Mouse (Mus musculus): ENCODE results near the gene Gm20388. TPM values are rescaled to one million over a fixed set of nuclear protein-coding genes. Genes with fewer than 3 reads are reported as not detected.

The Gm20388 gene
- total RNA-seq, 2 experiments from 2014 or later: not detected

- DNase-seq (ENCODE audit: low spot score in 2 of 2): no peak
Measured at GRCm38 (mm10) chr8:121334495-121335424, 1424.1 kb downstream of the Gm20388 start.

- no peak for DNase-seq (ENCODE audit: low spot score in 2 of 2)
Measured at GRCm38 (mm10) chr8:121335684-121336083, 1425.0 kb downstream of the Gm20388 start.

GRCm38 (mm10) chr8:121342931-121343330 is 1432.3 kb downstream of the Gm20388 start:
- DNase-seq (ENCODE audit: low spot score in 2 of 2): no peak

- DNase-seq (ENCODE audit: low spot score in 2 of 2): no peak
Measured at GRCm38 (mm10) chr8:121344486-121344885, 1433.8 kb downstream of the Gm20388 start.

GRCm38 (mm10) chr8:121346175-121346574 is 1435.5 kb downstream of the Gm20388 start:
- no peak for DNase-seq (ENCODE audit: low spot score in 2 of 2)

- DNase-seq (ENCODE audit: low spot score in 2 of 2): no peak
Measured at GRCm38 (mm10) chr8:121346862-121347261, 1436.2 kb downstream of the Gm20388 start.

GRCm38 (mm10) chr8:121348998-121349397 is 1438.4 kb downstream of the Gm20388 start:
- no peak for DNase-seq (ENCODE audit: low spot score in 2 of 2)

GRCm38 (mm10) chr8:121350803-121351202 is 1440.2 kb downstream of the Gm20388 start:
- no peak for DNase-seq (ENCODE audit: low spot score in 2 of 2)

- DNase-seq (ENCODE audit: low spot score in 2 of 2): no peak
Measured at GRCm38 (mm10) chr8:121354844-121355243, 1444.2 kb downstream of the Gm20388 start.

GRCm38 (mm10) chr8:121357451-121357850 is 1446.8 kb downstream of the Gm20388 start:
- DNase-seq (ENCODE audit: low spot score in 2 of 2): no peak

GRCm38 (mm10) chr8:121358609-121359008 is 1448.0 kb downstream of the Gm20388 start:
- no peak for DNase-seq (ENCODE audit: low spot score in 2 of 2)

- no peak for DNase-seq (ENCODE audit: low spot score in 2 of 2)
Measured at GRCm38 (mm10) chr8:121359131-121359981, 1448.7 kb downstream of the Gm20388 start.

GRCm38 (mm10) chr8:121360001-121360400 is 1449.4 kb downstream of the Gm20388 start:
- no peak for DNase-seq (ENCODE audit: low spot score in 2 of 2)

- DNase-seq (ENCODE audit: low spot score in 2 of 2): no peak
Measured at GRCm38 (mm10) chr8:121361166-121361565, 1450.5 kb downstream of the Gm20388 start.

GRCm38 (mm10) chr8:121364646-121365045 is 1454.0 kb downstream of the Gm20388 start:
- DNase-seq (ENCODE audit: low spot score in 2 of 2): no peak

GRCm38 (mm10) chr8:121365150-121365549 is 1454.5 kb downstream of the Gm20388 start:
- DNase-seq (ENCODE audit: low spot score in 2 of 2): no peak

GRCm38 (mm10) chr8:121366655-121367054 is 1456.0 kb downstream of the Gm20388 start:
- no peak for DNase-seq (ENCODE audit: low spot score in 2 of 2)

GRCm38 (mm10) chr8:121368799-121369198 is 1458.2 kb downstream of the Gm20388 start:
- DNase-seq (ENCODE audit: low spot score in 2 of 2): no peak

- no peak for DNase-seq (ENCODE audit: low spot score in 2 of 2)
Measured at GRCm38 (mm10) chr8:121369378-121369777, 1458.7 kb downstream of the Gm20388 start.

- no peak for DNase-seq (ENCODE audit: low spot score in 2 of 2)
Measured at GRCm38 (mm10) chr8:121371287-121371686, 1460.6 kb downstream of the Gm20388 start.

- peak; percentile 34 to 67 for DNase-seq (ENCODE audit: low spot score in 2 of 2)
Measured at GRCm38 (mm10) chr8:121371911-121372638, 1461.4 kb downstream of the Gm20388 start.
